Mouse (Mus musculus) CH12F3 (cell line): ENCODE measurements around the gene Mmp15.
"Not testable (repeated sequence)": the region's sequence is repeated elsewhere in the genome, so short reads cannot be mapped to it uniquely, and the experiment has no call there.

Source experiments
- in situ Hi-C: fragments of 300-500 bp; cut with MboI; formaldehyde crosslinking; loops from 2 replicates; pipeline ENCODE4 v1.14.3; 2020; ENCODE audit warnings: low sequenced_read_pairs

Mmp15 gene

GRCm38 (mm10) chr8:95375374-95375930, 23.4 kb downstream of the Mmp15 start:
- in situ Hi-C loops, result no loop called here

- in situ Hi-C loops, result no loop called here
Measured at GRCm38 (mm10) chr8:95376309-95376999, 24.4 kb downstream of the Mmp15 start.

- in situ Hi-C loops, result no loop called here
Measured at GRCm38 (mm10) chr8:95377101-95377500, 25.0 kb downstream of the Mmp15 start.

- in situ Hi-C loops, result no loop called here
Measured at GRCm38 (mm10) chr8:95377863-95378291, 25.8 kb downstream of the Mmp15 start.

GRCm38 (mm10) chr8:95378928-95379327, 26.9 kb downstream of the Mmp15 start:
- in situ Hi-C loops, result not testable (repeated sequence)

GRCm38 (mm10) chr8:95380953-95381352, 28.9 kb downstream of the Mmp15 start:
- in situ Hi-C loops, result no loop called here

- in situ Hi-C loops, result no loop called here
Measured at GRCm38 (mm10) chr8:95381595-95381994, 29.5 kb downstream of the Mmp15 start.

- in situ Hi-C loops, result no loop called here
Measured at GRCm38 (mm10) chr8:95384501-95384900, 32.4 kb downstream of the Mmp15 start.

GRCm38 (mm10) chr8:95386037-95386436, 34.0 kb downstream of the Mmp15 start:
- in situ Hi-C loops, result no loop called here

GRCm38 (mm10) chr8:95387221-95387620, 35.2 kb downstream of the Mmp15 start:
- in situ Hi-C loops, result no loop called here

- in situ Hi-C loops, result no loop called here
Measured at GRCm38 (mm10) chr8:95387936-95388335, 35.9 kb downstream of the Mmp15 start.

- in situ Hi-C loops, result no loop called here
Measured at GRCm38 (mm10) chr8:95390312-95390711, 38.2 kb downstream of the Mmp15 start.

- in situ Hi-C loops, result no loop called here
Measured at GRCm38 (mm10) chr8:95391101-95391500, 39.0 kb downstream of the Mmp15 start.

- in situ Hi-C loops, result no loop called here
Measured at GRCm38 (mm10) chr8:95392604-95393003, 40.5 kb downstream of the Mmp15 start.

- in situ Hi-C loops, result no loop called here
Measured at GRCm38 (mm10) chr8:95395186-95395918, 43.3 kb downstream of the Mmp15 start.

- in situ Hi-C loops, result no loop called here
Measured at GRCm38 (mm10) chr8:95396752-95397151, 44.7 kb downstream of the Mmp15 start.

GRCm38 (mm10) chr8:95397201-95397600, 45.1 kb downstream of the Mmp15 start:
- in situ Hi-C loops, result no loop called here

- in situ Hi-C loops, result no loop called here
Measured at GRCm38 (mm10) chr8:95399131-95399530, 47.1 kb downstream of the Mmp15 start.

- in situ Hi-C loops, result no loop called here
Measured at GRCm38 (mm10) chr8:95401091-95401490, 49.0 kb downstream of the Mmp15 start.

GRCm38 (mm10) chr8:95409518-95409917, 57.5 kb downstream of the Mmp15 start:
- in situ Hi-C loops, result no loop called here

GRCm38 (mm10) chr8:95411309-95411972, 59.4 kb downstream of the Mmp15 start:
- in situ Hi-C loops, result no loop called here
